8 mouse cellular contexts compared by ENCODE assay signal in the genomic region with DNA sequence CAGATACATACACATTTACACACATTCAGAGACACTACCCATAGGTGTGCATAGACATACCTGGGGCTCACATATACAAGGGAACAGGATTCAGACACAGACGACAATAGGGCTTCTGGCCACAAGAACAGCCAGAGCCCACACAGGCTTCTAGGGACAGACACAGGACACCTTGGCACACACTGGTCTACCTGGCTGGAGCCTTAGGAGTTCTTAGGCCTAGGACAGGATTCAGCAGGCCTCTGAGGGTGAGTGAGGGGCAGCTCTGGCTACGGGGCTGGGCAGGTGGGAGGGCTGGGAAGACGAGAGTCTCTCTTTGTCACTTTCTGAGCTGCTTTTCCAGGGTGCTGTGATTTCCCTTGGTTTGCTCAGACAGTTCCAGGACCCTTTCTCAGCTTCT. TPM values are rescaled to one million over a fixed set of nuclear protein-coding genes. Genes with fewer than 3 reads are reported as not detected.
DNase-seq lines count a peak whose midpoint lies in the region; ATAC-seq lines count a peak whose summit lies in the region.

No protein-coding gene starts in this region.

- peak overlapping the region; percentile 32 for H3K4me3 ChIP-seq in kidney, embryonic 15.5 days (replicated peaks)
- H3K4me3 ChIP-seq in embryonic facial prominence, embryonic 11.5 days (ENCODE audit: low read depth, low read length), result no peak overlapping the region
- H3K4me3 ChIP-seq in hindbrain, embryonic 16.5 days (ENCODE audit: low read length), result no peak overlapping the region
- no peak overlapping the region for H3K4me3 ChIP-seq in midbrain, embryonic 13.5 days (replicated peaks)

- no peaks in the 10 kb centered on the region for H3K36me3 ChIP-seq in kidney, embryonic 15.5 days
- no peaks in the 10 kb centered on the region for H3K36me3 ChIP-seq in embryonic facial prominence, embryonic 11.5 days (replicated peaks; ENCODE audit: control insufficient read depth, insufficient read depth, low read depth, low read length)
- H3K36me3 ChIP-seq in hindbrain, embryonic 16.5 days (ENCODE audit: control insufficient read depth, insufficient read depth, low read length), result no peaks in the 10 kb centered on the region
- no peaks in the 10 kb centered on the region for H3K36me3 ChIP-seq in midbrain, embryonic 13.5 days

- peaks cover 39% of the 10 kb centered on the region for H3K4me1 ChIP-seq in kidney, embryonic 15.5 days
- H3K4me1 ChIP-seq in embryonic facial prominence, embryonic 11.5 days (ENCODE audit: control insufficient read depth, insufficient read depth, low read length), result 0 out of 2 replicates have a peak, but pooled peaks cover 2% of the 10 kb centered on the region
- H3K4me1 ChIP-seq in hindbrain, embryonic 16.5 days (ENCODE audit: control insufficient read depth, insufficient read depth, low read depth, low read length), result peaks cover 5% of the 10 kb centered on the region
- H3K4me1 ChIP-seq in midbrain, embryonic 13.5 days (replicated peaks), result peaks cover 14% of the 10 kb centered on the region

- H3K9me3 ChIP-seq in kidney, embryonic 15.5 days (replicated peaks), result no peaks in the 10 kb centered on the region
- no peaks in the 10 kb centered on the region for H3K9me3 ChIP-seq in embryonic facial prominence, embryonic 11.5 days (replicated peaks; ENCODE audit: control insufficient read depth, low read length)
- H3K9me3 ChIP-seq in hindbrain, embryonic 16.5 days (ENCODE audit: control insufficient read depth, low read length), result no peaks in the 10 kb centered on the region
- H3K9me3 ChIP-seq in midbrain, embryonic 13.5 days, result no peaks in the 10 kb centered on the region

- no peaks in the 10 kb centered on the region for H3K27me3 ChIP-seq in kidney, embryonic 15.5 days
- H3K27me3 ChIP-seq in embryonic facial prominence, embryonic 11.5 days (ENCODE audit: control insufficient read depth, insufficient read depth, low read length), result no peaks in the 10 kb centered on the region
- H3K27me3 ChIP-seq in hindbrain, embryonic 16.5 days (replicated peaks; ENCODE audit: control insufficient read depth, insufficient read depth, low read length), result no peaks in the 10 kb centered on the region
- H3K27me3 ChIP-seq in midbrain, embryonic 13.5 days, result no peaks in the 10 kb centered on the region

- peak overlapping the region; percentile 60 for H3K4me2 ChIP-seq in kidney, embryonic 15.5 days
- peak overlapping the region; percentile 16; the same call in 1 of the 2 replicates for H3K4me2 ChIP-seq in embryonic facial prominence, embryonic 11.5 days (ENCODE audit: low read depth, low read length)
- peak overlapping the region; percentile 21 for H3K4me2 ChIP-seq in hindbrain, embryonic 16.5 days (ENCODE audit: low read length)
- H3K4me2 ChIP-seq in midbrain, embryonic 13.5 days (replicated peaks), result peak overlapping the region; percentile 1; the same call in 1 of the 2 replicates

- no peak for ATAC-seq in kidney, embryonic 15.5 days (replicated peaks; ENCODE audit: low FRiP score)
- ATAC-seq in embryonic facial prominence, embryonic 11.5 days (replicated peaks; ENCODE audit: insufficient number of reproducible peaks, low FRiP score, low TSS enrichment, low read depth), result no peak
- ATAC-seq in hindbrain, embryonic 16.5 days, result no peak
- ATAC-seq in midbrain, embryonic 13.5 days, result no peak

- peak overlapping the region; percentile 37; the same call in 1 of the 2 replicates for H3K9ac ChIP-seq in kidney, embryonic 15.5 days
- H3K9ac ChIP-seq in embryonic facial prominence, embryonic 11.5 days (replicated peaks; ENCODE audit: low read length), result peak overlapping the region; percentile 14; the same call in 1 of the 2 replicates
- no peak overlapping the region; the same call in 1 of the 2 replicates for H3K9ac ChIP-seq in hindbrain, embryonic 16.5 days (ENCODE audit: low read depth, low read length)
- H3K9ac ChIP-seq in midbrain, embryonic 13.5 days (replicated peaks), result no peak overlapping the region

- 54% methylated on average over 3 of the region's 3 CpGs for WGBS in kidney, embryonic 15.5 days
- 63% methylated on average over 3 of the region's 3 CpGs for WGBS in embryonic facial prominence, embryonic 11.5 days
- WGBS in hindbrain, embryonic 16.5 days, result 62% methylated on average over 3 of the region's 3 CpGs
- WGBS in midbrain, embryonic 13.5 days, result 53% methylated on average over 3 of the region's 3 CpGs

- H3K27ac ChIP-seq in kidney, embryonic 15.5 days, result peak overlapping the region; percentile 89
- H3K27ac ChIP-seq in embryonic facial prominence, embryonic 11.5 days (replicated peaks; ENCODE audit: low read depth, low read length), result no peak overlapping the region
- H3K27ac ChIP-seq in hindbrain, embryonic 16.5 days (ENCODE audit: low read depth, low read length), result no peak overlapping the region
- no peak overlapping the region for H3K27ac ChIP-seq in midbrain, embryonic 13.5 days

- DNase-seq in kidney, postnatal 4 days, result no peak
- no peak for DNase-seq in embryonic facial prominence, embryonic 11.5 days (ENCODE audit: low spot score)
- no peak for DNase-seq in embryo, embryonic 10.5 days (ENCODE audit: low spot score)
- no peak for DNase-seq in left cerebral cortex, adult 9 months (ENCODE audit: low spot score in 2 of 2)
- no peak for DNase-seq in natural killer cell, adult 2 months (ENCODE audit: low spot score in 2 of 2)

RNA-seq across cellular contexts. Expression of a gene that starts 30.4 kb away (rescaled TPM):
- polyA plus RNA-seq in kidney, embryonic 15.5 days (2015; fragmentation: Nextera tagmentation; extraction: Ambion mirVana), result 78.9 and 97.1 TPM in 2 replicates
- polyA plus RNA-seq in embryonic facial prominence, embryonic 11.5 days (2014; fragmentation: Nextera tagmentation; extraction: Ambion mirVana), result 13.5 and 14.1 TPM in 2 replicates
- polyA plus RNA-seq in hindbrain, embryonic 16.5 days (2015; fragmentation: Nextera tagmentation; extraction: Ambion mirVana), result 12.8 and 13.8 TPM in 2 replicates
- polyA plus RNA-seq in midbrain, embryonic 13.5 days (2015; fragmentation: Nextera tagmentation; extraction: Ambion mirVana), result 6.2 and 7.8 TPM in 2 replicates

RNA-seq across cellular contexts. Expression of a gene that starts 32.4 kb away (rescaled TPM):
- 0.14 and 0.21 TPM in 2 replicates for polyA plus RNA-seq in kidney, embryonic 15.5 days (2015; fragmentation: Nextera tagmentation; extraction: Ambion mirVana)
- polyA plus RNA-seq in embryonic facial prominence, embryonic 11.5 days (2014; fragmentation: Nextera tagmentation; extraction: Ambion mirVana), result 4.2 TPM in 1 of 2 replicates, not detected in the other
- polyA plus RNA-seq in hindbrain, embryonic 16.5 days (2015; fragmentation: Nextera tagmentation; extraction: Ambion mirVana), result 0.61 TPM in 1 of 2 replicates, not detected in the other
- not detected in 2 replicates for polyA plus RNA-seq in midbrain, embryonic 13.5 days (2015; fragmentation: Nextera tagmentation; extraction: Ambion mirVana)

RNA-seq across cellular contexts. Expression of a gene that starts 43.2 kb away (rescaled TPM):
- polyA plus RNA-seq in kidney, embryonic 15.5 days (2015; fragmentation: Nextera tagmentation; extraction: Ambion mirVana), result 37.3 and 39.5 TPM in 2 replicates
- 10.6 and 18.6 TPM in 2 replicates for polyA plus RNA-seq in embryonic facial prominence, embryonic 11.5 days (2014; fragmentation: Nextera tagmentation; extraction: Ambion mirVana)
- 33.5 and 41.6 TPM in 2 replicates for polyA plus RNA-seq in hindbrain, embryonic 16.5 days (2015; fragmentation: Nextera tagmentation; extraction: Ambion mirVana)
- 16.6 and 18.9 TPM in 2 replicates for polyA plus RNA-seq in midbrain, embryonic 13.5 days (2015; fragmentation: Nextera tagmentation; extraction: Ambion mirVana)

Comparison
In these comparisons a context has a peak if more than half of its experiments do, and no peak if none do; other contexts are left out.
1. H3K4me2 ChIP-seq: peak in every context shown above with its lines; median percentile 60 in kidney, embryonic 15.5 days; 21 in hindbrain, embryonic 16.5 days; 16 in embryonic facial prominence, embryonic 11.5 days; 1 in midbrain, embryonic 13.5 days.
2. H3K9ac ChIP-seq: peak in kidney, embryonic 15.5 days (single experiment) and embryonic facial prominence, embryonic 11.5 days (single experiment); none in hindbrain, embryonic 16.5 days (single experiment) and midbrain, embryonic 13.5 days (single experiment).